Mouse (Mus musculus) left cerebral cortex, adult 18-20 months (tissue): ENCODE data around the gene Il2ra. TPM values are rescaled to one million over a fixed set of nuclear protein-coding genes. Genes with fewer than 3 reads are reported as not detected.

Experiments
- DNase-seq, 2 experiments: peaks; one replicate each; pipeline ENCODE4 v3.0.0; 2021 to 2022; ENCODE audit warnings: low spot score in 2 of 2, mixed read lengths in 1 of 2
- total RNA-seq, 2 experiments: library from RNA; stranded (reverse); gene quantifications; 2 replicates each; pipeline ENCODE4 v1.2.3; 2021

Gene Il2ra
- total RNA-seq, 2 experiments from 2014 or later, result 0.19 TPM; not detected in 1

GRCm38 (mm10) chr2:11699905-11700304 is 57.3 kb downstream of the Il2ra start:
- no peak for DNase-seq

- peak; percentile 57 to 69 for DNase-seq
Observed at GRCm38 (mm10) chr2:11705201-11706025, 62.8 kb downstream of the Il2ra start, which contains the start of gene Il15ra. Gene Il15ra, plus strand, starts transcription at chr2:11705290.

- no peak for DNase-seq
Observed at GRCm38 (mm10) chr2:11706030-11706745, 63.6 kb downstream of the Il2ra start.

- DNase-seq, result peak; percentile 34 to 35
Observed at GRCm38 (mm10) chr2:11706746-11707065, 64.1 kb downstream of the Il2ra start.

- no peak for DNase-seq
Observed at GRCm38 (mm10) chr2:11708538-11708937, 65.9 kb downstream of the Il2ra start.

GRCm38 (mm10) chr2:11710101-11710500 is 67.5 kb downstream of the Il2ra start:
- peak in 1 of 2 experiments; percentile 28 for DNase-seq

- no peak for DNase-seq
Observed at GRCm38 (mm10) chr2:11712483-11712990, 69.9 kb downstream of the Il2ra start.

GRCm38 (mm10) chr2:11713021-11713420 is 70.4 kb downstream of the Il2ra start:
- DNase-seq, result no peak

GRCm38 (mm10) chr2:11714535-11714934 is 71.9 kb downstream of the Il2ra start:
- peak; percentile 30 to 44 for DNase-seq

GRCm38 (mm10) chr2:11718573-11718972 is 76.0 kb downstream of the Il2ra start:
- no peak for DNase-seq

- DNase-seq, result no peak
Observed at GRCm38 (mm10) chr2:11722564-11722963, 80.0 kb downstream of the Il2ra start.

- no peak for DNase-seq
Observed at GRCm38 (mm10) chr2:11727574-11727973, 85.0 kb downstream of the Il2ra start.

- DNase-seq, result no peak
Observed at GRCm38 (mm10) chr2:11729091-11729490, 86.5 kb downstream of the Il2ra start.

- DNase-seq, result no peak
Observed at GRCm38 (mm10) chr2:11732978-11733377, 90.4 kb downstream of the Il2ra start.

GRCm38 (mm10) chr2:11735853-11736252 is 93.2 kb downstream of the Il2ra start:
- no peak for DNase-seq

- no peak for DNase-seq
Observed at GRCm38 (mm10) chr2:11738794-11739193, 96.2 kb downstream of the Il2ra start.

GRCm38 (mm10) chr2:11739516-11740051 is 97.0 kb downstream of the Il2ra start:
- no peak for DNase-seq

Other genes starting within 250 kb of the Il2ra start
- gene Pfkfb3, start 88.7 kb upstream of the Il2ra start, total RNA-seq, result 10 to 100 TPM; 38.1 to 42.3 TPM
- 10 to 100 TPM; 88.5 to 93.5 TPM for gene Rbm17, start 38.7 kb upstream of the Il2ra start, total RNA-seq
- not detected for gene Gm17490, start 16.5 kb upstream of the Il2ra start, total RNA-seq
- gene Il15ra, start 62.5 kb downstream of the Il2ra start, total RNA-seq, result 10 to 100 TPM in 1 of 2 experiments, 1 to 10 TPM in 1; 7.4 to 14.0 TPM
- gene Fbh1, start 134.8 kb downstream of the Il2ra start, total RNA-seq, result 100 to 1,000 TPM; 109 to 125 TPM
- 10 to 100 TPM; 53.6 to 58.5 TPM for gene Ankrd16, start 135.1 kb downstream of the Il2ra start, total RNA-seq